Comparison of ENCODE assay signal across 10 mouse cellular contexts in genomic region chr12:79880346-79880745, GRCm38 (mm10).
A peak's percentile ranks its signal among the peaks of the same experiment; 100 is the strongest.
DNase-seq lines count a peak whose midpoint lies in the region; ATAC-seq and TF ChIP-seq lines count a peak whose summit lies in the region.
"Had no signal": no experiment of that assay in that cellular context is flagged by ENCODE, and none has a peak within 500 bp of the region (broad histone marks: within the 10 kb centered on the region; RNA-seq: fewer than 3 reads in every experiment).

No protein-coding gene starts in this region.

- DNase-seq in lung, embryonic 14.5 days, result peak; percentile 70
- no peak for DNase-seq in lung, adult 18-20 months
- DNase-seq in forebrain, embryonic 10.5 days (ENCODE audit: extremely low spot score, low spot score), result no peak
- no peak for DNase-seq in hindbrain, postnatal 0 days (ENCODE audit: low spot score)
- DNase-seq in retina, postnatal 1 day, result peak; percentile 81
- DNase-seq in layer of hippocampus, adult 8-10 months (ENCODE audit: low spot score in 2 of 2), result no peak
- DNase-seq: right cerebral cortex, adult 18-20 months; thymus, postnatal 25 days had no signal

- H3K9me3 ChIP-seq in lung, embryonic 14.5 days (ENCODE audit: low read depth, low read length), result no peaks in the 10 kb centered on the region
- peaks cover 11% of the 10 kb centered on the region for H3K9me3 ChIP-seq in forebrain, embryonic 10.5 days
- H3K9me3 ChIP-seq in hindbrain, postnatal 0 days (ENCODE audit: low read length), result 0 out of 2 replicates have a peak, but pooled peaks cover 1% of the 10 kb centered on the region

- no peak for ATAC-seq in lung, embryonic 14.5 days (ENCODE audit: insufficient read depth)
- ATAC-seq in hindbrain, postnatal 0 days, result no peak
- ATAC-seq in erythroid progenitor cell, adult 5-6 weeks (replicated peaks; ENCODE audit: low FRiP score, poor library complexity, severe bottlenecking), result no peak

- no peaks in the 10 kb centered on the region for H3K27me3 ChIP-seq in lung, embryonic 14.5 days (ENCODE audit: insufficient read depth, low read length)
- H3K27me3 ChIP-seq in forebrain, embryonic 10.5 days (ENCODE audit: poor library complexity, severe bottlenecking), result no peaks in the 10 kb centered on the region
- H3K27me3 ChIP-seq in hindbrain, postnatal 0 days (ENCODE audit: insufficient read depth, low read length), result no peaks in the 10 kb centered on the region

- WGBS in lung, embryonic 14.5 days, result 44% methylated on average over 4 of the region's 4 CpGs
- 68% methylated on average over 4 of the region's 4 CpGs for WGBS in forebrain, embryonic 10.5 days
- 57% methylated on average over 4 of the region's 4 CpGs for WGBS in hindbrain, postnatal 0 days

- no peak for TF ChIP-seq CTCF in lung, embryonic 14.5 days (IDR thresholded peaks at IDR 0.05; ENCODE audit: low read depth)
- no peak for TF ChIP-seq CTCF in hindbrain, postnatal 0 days (IDR thresholded peaks at IDR 0.05; ENCODE audit: low read depth)

- H3K4me2 ChIP-seq in lung, embryonic 14.5 days, result peak overlapping the region; percentile 25; the same call in 1 of the 2 replicates
- no peak overlapping the region for H3K4me2 ChIP-seq in hindbrain, postnatal 0 days (ENCODE audit: low read depth, low read length)

- no peaks in the 10 kb centered on the region for H3K36me3 ChIP-seq in lung, embryonic 14.5 days (ENCODE audit: insufficient read depth)
- H3K36me3 ChIP-seq in forebrain, embryonic 10.5 days (replicated peaks), result no peaks in the 10 kb centered on the region
- no peaks in the 10 kb centered on the region for H3K36me3 ChIP-seq in hindbrain, postnatal 0 days (ENCODE audit: insufficient read depth, low read length)

- H3K9ac ChIP-seq in lung, embryonic 14.5 days, result no peak overlapping the region
- no peak overlapping the region for H3K9ac ChIP-seq in hindbrain, postnatal 0 days (replicated peaks; ENCODE audit: low read length)

- no peak overlapping the region for H3K4me3 ChIP-seq in lung, embryonic 14.5 days (ENCODE audit: low read depth, low read length)
- H3K4me3 ChIP-seq in forebrain, embryonic 10.5 days, result no peak overlapping the region
- no peak overlapping the region for H3K4me3 ChIP-seq in hindbrain, postnatal 0 days (ENCODE audit: low read length)

- peak overlapping the region; percentile 87 for H3K27ac ChIP-seq in lung, embryonic 14.5 days (ENCODE audit: low read depth)
- H3K27ac ChIP-seq in forebrain, embryonic 10.5 days, result peak overlapping the region; percentile 90
- peak overlapping the region; percentile 54; the same call in 1 of the 2 replicates for H3K27ac ChIP-seq in hindbrain, postnatal 0 days
- H3K27ac ChIP-seq: macrophage had no signal

- peaks cover 30% of the 10 kb centered on the region for H3K4me1 ChIP-seq in lung, embryonic 14.5 days (ENCODE audit: insufficient read depth)
- H3K4me1 ChIP-seq in forebrain, embryonic 10.5 days, result peaks cover 43% of the 10 kb centered on the region
- peaks cover 8% of the 10 kb centered on the region; the same call in 1 of the 2 replicates for H3K4me1 ChIP-seq in hindbrain, postnatal 0 days (ENCODE audit: insufficient read depth, low read length)

Comparison
In these comparisons a context has a peak if more than half of its experiments do, and no peak if none do; other contexts are left out.
1. DNase-seq: peak in lung, embryonic 14.5 days (single experiment) and retina, postnatal 1 day (single experiment); none in lung, adult 18-20 months (0 of 2), forebrain, embryonic 10.5 days (single experiment), hindbrain, postnatal 0 days (single experiment) and layer of hippocampus, adult 8-10 months (0 of 2).
2. Peak in every context shown above with its lines, with median percentiles within 50 percentile points of each other: H3K27ac ChIP-seq.